Mouse (Mus musculus) testis, postnatal 14 days (tissue): ENCODE data around the gene Gm21319.
"Not testable (repeated sequence)": the region's sequence is repeated elsewhere in the genome, so short reads cannot be mapped to it uniquely, and the experiment has no call there.

ENCODE experiments used
- DNase-seq: peaks from one replicate; pipeline ENCODE4 v3.0.0; 2021; ENCODE audit warnings: low spot score

Gene Gm21319

GRCm38 (mm10) chr12:87775655-87776054, at the start of gene Gm21319:
Gene Gm21319, minus strand, starts transcription at chr12:87775755.
- not testable (repeated sequence) for DNase-seq

- not testable (repeated sequence) for DNase-seq
These were observed 40.7 kb upstream of the Gm21319 start, which contains the start of gene BB287469 for GRCm38 (mm10) chr12:87816277-87816676. Gene BB287469, plus strand, starts transcription at chr12:87816577.

- DNase-seq, result not testable (repeated sequence)
These were observed 22.4 kb upstream of the Gm21319 start for GRCm38 (mm10) chr12:87797971-87798370.

GRCm38 (mm10) chr12:87795212-87795611, 19.7 kb upstream of the Gm21319 start, which contains the start of gene Gm21936:
Gene Gm21936, plus strand, starts transcription at chr12:87795512.
- DNase-seq, result not testable (repeated sequence)
